Mouse (Mus musculus): ENCODE measurements around the gene Ampd2. TPM values are rescaled to one million over a fixed set of nuclear protein-coding genes. Genes with fewer than 3 reads are reported as not detected.

Gene Ampd2
- polyA plus RNA-seq, 1 experiment from 2014 or later: 62.8 TPM

GRCm38 (mm10) chr3:108082251-108082875 is 4.1 kb downstream of the Ampd2 start:
- WGBS: 67% methylated on average over 1 of the region's 1 CpGs
- H3K4me1 ChIP-seq: peaks cover 65% of the 10 kb centered on the region
- H3K9me3 ChIP-seq: no peaks in the 10 kb centered on the region
- H3K4me3 ChIP-seq: 0 out of 2 replicates have a peak overlapping the region, but pooled peaks have one; percentile 3
- DNase-seq (ENCODE audit: low spot score): no peak
- H3K36me3 ChIP-seq: peaks cover 34% of the 10 kb centered on the region
- peak overlapping the region; percentile 59 for H3K27ac ChIP-seq
- no peaks in the 10 kb centered on the region for H3K27me3 ChIP-seq (ENCODE audit: insufficient read depth, poor library complexity, severe bottlenecking)

- Histone ChIP-seq H3K27me3 (ENCODE audit: insufficient read depth, poor library complexity, severe bottlenecking) (no peaks in the 10 kb centered on the region), H3K27ac (peak overlapping the region; percentile 59), H3K36me3 (peaks cover 41% of the 10 kb centered on the region), H3K9me3 (no peaks in the 10 kb centered on the region), H3K4me3 (no peak overlapping the region), H3K4me1 (peaks cover 58% of the 10 kb centered on the region)
- 56% methylated on average over 4 of the region's 4 CpGs for WGBS
- no peak for DNase-seq (ENCODE audit: low spot score)
These were observed 4.8 kb downstream of the Ampd2 start for GRCm38 (mm10) chr3:108081681-108082080.

- Histone ChIP-seq H3K36me3 (peaks cover 85% of the 10 kb centered on the region), H3K27ac (no peak overlapping the region), H3K4me1 (peaks cover 29% of the 10 kb centered on the region), H3K9me3 (no peaks in the 10 kb centered on the region), H3K27me3 (ENCODE audit: insufficient read depth, poor library complexity, severe bottlenecking) (no peaks in the 10 kb centered on the region), H3K4me3 (no peak overlapping the region)
- 91% methylated on average over 9 of the region's 9 CpGs for WGBS
- DNase-seq (ENCODE audit: low spot score): no peak
These were observed 9.6 kb downstream of the Ampd2 start for GRCm38 (mm10) chr3:108076836-108077235.

- no peak for DNase-seq (ENCODE audit: low spot score)
- 79% methylated on average over 10 of the region's 10 CpGs for WGBS
- Histone ChIP-seq H3K36me3 (peaks cover 58% of the 10 kb centered on the region), H3K9me3 (no peaks in the 10 kb centered on the region), H3K4me1 (peaks cover 26% of the 10 kb centered on the region), H3K27ac (no peak overlapping the region), H3K4me3 (no peak overlapping the region), H3K27me3 (ENCODE audit: insufficient read depth, poor library complexity, severe bottlenecking) (no peaks in the 10 kb centered on the region)
These were observed 13.4 kb downstream of the Ampd2 start for GRCm38 (mm10) chr3:108072983-108073569.

- no peak overlapping the region for H3K4me3 ChIP-seq
- WGBS: 63% methylated on average over 10 of the region's 10 CpGs
- H3K27ac ChIP-seq: no peak overlapping the region
- no peak for DNase-seq (ENCODE audit: low spot score)
- peaks cover 33% of the 10 kb centered on the region for H3K36me3 ChIP-seq
- H3K4me1 ChIP-seq: peaks cover 26% of the 10 kb centered on the region
- no peaks in the 10 kb centered on the region for H3K27me3 ChIP-seq (ENCODE audit: insufficient read depth, poor library complexity, severe bottlenecking)
- H3K9me3 ChIP-seq: no peaks in the 10 kb centered on the region
These were observed 15.9 kb downstream of the Ampd2 start for GRCm38 (mm10) chr3:108070295-108071293.

GRCm38 (mm10) chr3:108069231-108069870 is 17.1 kb downstream of the Ampd2 start:
- peaks cover 21% of the 10 kb centered on the region for H3K36me3 ChIP-seq
- peaks cover 3% of the 10 kb centered on the region; the same call in 1 of the 2 replicates for H3K27me3 ChIP-seq (ENCODE audit: insufficient read depth, poor library complexity, severe bottlenecking)
- WGBS: 47% methylated on average over 13 of the region's 13 CpGs
- no peak for DNase-seq (ENCODE audit: low spot score)
- peaks cover 29% of the 10 kb centered on the region for H3K4me1 ChIP-seq
- H3K4me3 ChIP-seq: peak overlapping the region; percentile 16; the same call in 1 of the 2 replicates
- peak overlapping the region; percentile 70; the same call in 1 of the 2 replicates for H3K27ac ChIP-seq
- no peaks in the 10 kb centered on the region for H3K9me3 ChIP-seq

- Histone ChIP-seq H3K4me1 (peaks cover 26% of the 10 kb centered on the region), H3K9me3 (no peaks in the 10 kb centered on the region), H3K27ac (peak overlapping the region; percentile 70), H3K4me3 (no peak overlapping the region), H3K36me3 (peaks cover 16% of the 10 kb centered on the region), H3K27me3 (ENCODE audit: insufficient read depth, poor library complexity, severe bottlenecking) (peaks cover 5% of the 10 kb centered on the region; the same call in 1 of the 2 replicates)
- WGBS: 3% methylated on average over 1 of the region's 1 CpGs
- DNase-seq (ENCODE audit: low spot score): no peak
These were observed 17.6 kb downstream of the Ampd2 start for GRCm38 (mm10) chr3:108068826-108069225.

GRCm38 (mm10) chr3:108067370-108067934 is 19.0 kb downstream of the Ampd2 start:
- Histone ChIP-seq H3K9me3 (no peaks in the 10 kb centered on the region), H3K4me3 (no peak overlapping the region), H3K27ac (no peak overlapping the region), H3K4me1 (peaks cover 20% of the 10 kb centered on the region), H3K27me3 (ENCODE audit: insufficient read depth, poor library complexity, severe bottlenecking) (peaks cover 5% of the 10 kb centered on the region; the same call in 1 of the 2 replicates), H3K36me3 (0 out of 2 replicates have a peak, but pooled peaks cover 4% of the 10 kb centered on the region)
- DNase-seq (ENCODE audit: low spot score): no peak
- 73% methylated on average over 6 of the region's 6 CpGs for WGBS

- Histone ChIP-seq H3K27me3 (ENCODE audit: insufficient read depth, poor library complexity, severe bottlenecking) (peaks cover 5% of the 10 kb centered on the region; the same call in 1 of the 2 replicates), H3K27ac (no peak overlapping the region), H3K9me3 (no peaks in the 10 kb centered on the region), H3K4me3 (no peak overlapping the region), H3K4me1 (peaks cover 22% of the 10 kb centered on the region), H3K36me3 (no peaks in the 10 kb centered on the region)
- 76% methylated on average over 9 of the region's 9 CpGs for WGBS
- no peak for DNase-seq (ENCODE audit: low spot score)
These were observed 20.9 kb downstream of the Ampd2 start for GRCm38 (mm10) chr3:108065551-108065950.

GRCm38 (mm10) chr3:108064672-108065071 is 21.8 kb downstream of the Ampd2 start:
- no peaks in the 10 kb centered on the region for H3K36me3 ChIP-seq
- H3K4me3 ChIP-seq: no peak overlapping the region
- no peaks in the 10 kb centered on the region for H3K9me3 ChIP-seq
- peak; percentile 76 for DNase-seq (ENCODE audit: low spot score)
- WGBS: 46% methylated on average over 4 of the region's 4 CpGs
- H3K27ac ChIP-seq: no peak overlapping the region
- peaks cover 21% of the 10 kb centered on the region for H3K4me1 ChIP-seq
- H3K27me3 ChIP-seq (ENCODE audit: insufficient read depth, poor library complexity, severe bottlenecking): peaks cover 5% of the 10 kb centered on the region; the same call in 1 of the 2 replicates

GRCm38 (mm10) chr3:108062648-108063047 is 23.8 kb downstream of the Ampd2 start:
- peaks cover 6% of the 10 kb centered on the region; the same call in 1 of the 2 replicates for H3K4me1 ChIP-seq
- WGBS: 79% methylated on average over 8 of the region's 8 CpGs
- no peak overlapping the region for H3K4me3 ChIP-seq
- no peaks in the 10 kb centered on the region for H3K36me3 ChIP-seq
- H3K9me3 ChIP-seq: no peaks in the 10 kb centered on the region
- H3K27ac ChIP-seq: no peak overlapping the region
- DNase-seq (ENCODE audit: low spot score): no peak
- peaks cover 5% of the 10 kb centered on the region; the same call in 1 of the 2 replicates for H3K27me3 ChIP-seq (ENCODE audit: insufficient read depth, poor library complexity, severe bottlenecking)

GRCm38 (mm10) chr3:108061420-108061819 is 25.0 kb downstream of the Ampd2 start:
- H3K4me3 ChIP-seq: peak overlapping the region; percentile 28; the same call in 1 of the 2 replicates
- peaks cover 5% of the 10 kb centered on the region; the same call in 1 of the 2 replicates for H3K27me3 ChIP-seq (ENCODE audit: insufficient read depth, poor library complexity, severe bottlenecking)
- no peak for DNase-seq (ENCODE audit: low spot score)
- peaks cover 6% of the 10 kb centered on the region; the same call in 1 of the 2 replicates for H3K4me1 ChIP-seq
- no peaks in the 10 kb centered on the region for H3K36me3 ChIP-seq
- no peaks in the 10 kb centered on the region for H3K9me3 ChIP-seq
- no peak overlapping the region for H3K27ac ChIP-seq
- WGBS: 24% methylated on average over 7 of the region's 7 CpGs

Measured in heart, embryonic 10.5 days (tissue).